Mouse (Mus musculus): ENCODE results near the gene Dcbld1.
"Not testable (repeated sequence)": the region's sequence is repeated elsewhere in the genome, so short reads cannot be mapped to it uniquely, and the experiment has no call there.

GRCm38 (mm10) chr10:52298568-52298967, 65.1 kb downstream of the Dcbld1 start:
- TF ChIP-seq CTCF, EP300 (IDR thresholded peaks at IDR 0.05): not testable (repeated sequence)

All from lung, postnatal 0 days (tissue).